Mouse (Mus musculus): Measurements from ENCODE around the gene Dynlt1a.
"Not testable (repeated sequence)": the region's sequence is repeated elsewhere in the genome, so short reads cannot be mapped to it uniquely, and the experiment has no call there.

The Dynlt1a gene

DNA sequence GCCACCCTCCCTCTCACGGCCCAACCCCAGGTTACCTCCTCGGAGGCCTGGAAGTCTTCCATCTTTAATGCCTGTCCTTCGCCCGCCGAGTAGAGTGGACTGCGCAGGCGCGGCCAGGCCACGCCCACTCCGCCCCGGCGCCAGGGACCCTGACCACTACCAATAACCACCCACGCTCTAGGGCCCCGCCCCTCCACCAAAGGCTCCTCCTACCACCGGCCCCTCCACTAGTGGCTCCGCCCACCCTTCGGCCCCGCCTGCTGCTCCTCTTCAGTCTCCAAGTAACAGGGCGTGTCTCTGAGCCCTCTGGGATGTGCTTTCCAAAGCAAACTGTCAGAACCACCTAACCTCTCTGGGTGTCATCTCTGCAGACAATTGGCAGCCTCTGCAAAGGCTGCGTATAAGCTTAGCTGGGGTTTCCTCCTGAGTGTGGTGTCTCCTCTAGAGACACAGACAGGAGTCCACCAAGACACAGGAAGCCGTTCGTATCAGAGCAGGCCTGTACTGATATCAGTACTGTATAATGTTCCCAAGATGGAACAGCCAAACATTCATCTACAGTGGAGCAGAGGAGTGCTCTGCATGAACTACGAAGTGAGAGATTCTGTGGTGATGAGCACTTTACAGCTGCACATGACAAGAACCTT lies at the start of gene Dynlt1a:
Dynlt1a (minus strand) TSS at position 162 of the 647 bp plus-strand sequence.
- peak; percentile 99 for DNase-seq (ENCODE audit: low spot score)

DNA sequence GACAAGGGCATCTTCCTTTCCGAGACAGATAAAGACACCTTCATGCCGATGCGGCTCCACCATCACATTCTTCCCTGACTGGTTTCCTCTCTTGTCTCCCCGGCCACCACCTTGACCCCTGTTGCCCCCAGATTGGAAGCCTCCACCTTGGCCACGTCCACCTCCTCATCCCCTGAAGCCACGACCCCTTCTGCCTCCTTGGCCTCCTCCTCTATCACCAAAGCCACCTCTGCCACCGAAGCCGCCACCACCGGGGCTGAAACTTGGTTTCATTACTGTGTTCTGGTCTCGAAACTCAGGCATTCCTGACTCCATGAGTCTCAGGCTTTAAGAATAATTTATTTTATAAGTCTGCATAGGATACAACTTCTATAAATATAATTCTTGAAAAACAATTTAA lies 38.0 kb upstream of the Dynlt1a start:
- DNase-seq (ENCODE audit: low spot score) = not testable (repeated sequence)

- DNase-seq (ENCODE audit: low spot score) = not testable (repeated sequence)
Observed at GRCm38 (mm10) chr17:6342606-6343294, 25.4 kb upstream of the Dynlt1a start.

DNA sequence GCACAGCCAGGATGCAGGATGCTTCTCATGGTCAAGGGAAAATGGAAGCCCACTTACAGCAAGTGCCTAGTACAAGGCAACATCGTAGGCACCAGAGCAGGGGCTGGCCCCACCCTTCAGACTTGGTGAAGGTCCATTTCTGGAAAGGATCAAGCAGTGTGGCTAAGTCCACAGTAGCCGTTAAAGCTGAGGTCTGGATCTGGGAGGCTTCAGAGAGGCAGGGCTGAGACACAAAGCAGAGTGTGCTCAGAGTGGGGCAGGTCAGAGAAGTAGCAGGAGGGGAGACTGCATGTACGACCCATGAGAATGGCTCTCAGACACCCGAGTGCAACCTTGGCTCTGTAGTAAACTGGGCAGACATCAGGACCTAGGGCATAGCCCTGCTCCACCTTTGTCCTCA lies 11.7 kb upstream of the Dynlt1a start:
- DNase-seq (ENCODE audit: low spot score) = not testable (repeated sequence)

GRCm38 (mm10) chr17:6327554-6327953 lies 10.3 kb upstream of the Dynlt1a start:
- DNase-seq (ENCODE audit: low spot score) = not testable (repeated sequence)

- not testable (repeated sequence) for DNase-seq (ENCODE audit: low spot score)
Observed at GRCm38 (mm10) chr17:6325543-6325942, 8.2 kb upstream of the Dynlt1a start.

GRCm38 (mm10) chr17:6325021-6325420 lies 7.7 kb upstream of the Dynlt1a start:
- not testable (repeated sequence) for DNase-seq (ENCODE audit: low spot score)

DNA sequence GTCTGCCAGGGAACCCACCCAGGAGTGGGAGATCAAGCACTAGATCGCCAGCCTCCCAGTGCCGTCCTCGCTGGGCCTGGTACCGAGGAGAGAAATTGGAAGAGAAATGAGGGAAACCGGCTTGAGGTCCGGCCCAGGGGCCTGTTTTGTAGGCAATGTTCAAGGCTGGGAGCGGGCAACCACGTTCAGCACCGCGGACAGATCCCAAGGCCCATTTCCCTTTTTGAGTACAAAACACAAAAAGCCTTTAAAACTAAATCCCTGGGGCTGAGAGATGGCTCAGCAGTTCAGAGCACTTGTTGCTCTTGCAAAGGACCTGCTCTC lies 4.4 kb upstream of the Dynlt1a start:
- not testable (repeated sequence) for DNase-seq (ENCODE audit: low spot score)

DNA sequence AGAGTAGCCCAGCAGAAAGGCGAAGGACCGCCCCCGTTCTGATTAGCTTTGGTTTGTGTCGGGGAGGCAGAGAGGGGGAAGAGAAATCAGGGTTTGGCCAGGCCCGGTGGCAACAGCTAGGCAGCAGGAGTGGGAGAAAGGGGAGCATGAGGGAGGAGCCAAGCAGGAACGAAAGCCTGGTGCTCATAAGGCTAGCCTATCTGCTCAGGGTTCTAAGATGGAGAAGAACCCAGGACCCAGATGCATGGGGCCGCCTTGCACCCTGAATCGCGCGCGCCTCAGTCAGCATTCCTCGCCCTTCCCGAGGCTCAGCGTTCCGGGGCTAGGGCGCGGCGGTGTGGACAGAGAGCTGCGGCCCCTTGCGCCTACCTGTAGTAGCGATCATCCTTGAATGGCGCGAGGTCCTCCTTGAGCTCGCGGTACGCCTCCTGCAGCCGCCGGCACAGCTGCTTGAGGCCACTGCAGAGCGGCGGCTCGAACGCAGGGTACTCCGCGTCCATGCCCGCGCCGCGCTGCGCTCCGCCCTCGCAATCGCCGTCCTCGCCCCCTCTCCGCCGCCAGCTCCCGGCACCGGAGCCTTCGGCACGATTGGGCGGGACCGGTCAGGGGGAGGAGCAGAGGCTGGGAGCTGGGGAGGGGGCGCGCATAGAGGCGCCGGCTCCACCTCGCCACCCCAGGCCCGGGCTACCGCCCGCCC lies 3.9 kb upstream of the Dynlt1a start:
- not testable (repeated sequence) for DNase-seq (ENCODE audit: low spot score)

DNA sequence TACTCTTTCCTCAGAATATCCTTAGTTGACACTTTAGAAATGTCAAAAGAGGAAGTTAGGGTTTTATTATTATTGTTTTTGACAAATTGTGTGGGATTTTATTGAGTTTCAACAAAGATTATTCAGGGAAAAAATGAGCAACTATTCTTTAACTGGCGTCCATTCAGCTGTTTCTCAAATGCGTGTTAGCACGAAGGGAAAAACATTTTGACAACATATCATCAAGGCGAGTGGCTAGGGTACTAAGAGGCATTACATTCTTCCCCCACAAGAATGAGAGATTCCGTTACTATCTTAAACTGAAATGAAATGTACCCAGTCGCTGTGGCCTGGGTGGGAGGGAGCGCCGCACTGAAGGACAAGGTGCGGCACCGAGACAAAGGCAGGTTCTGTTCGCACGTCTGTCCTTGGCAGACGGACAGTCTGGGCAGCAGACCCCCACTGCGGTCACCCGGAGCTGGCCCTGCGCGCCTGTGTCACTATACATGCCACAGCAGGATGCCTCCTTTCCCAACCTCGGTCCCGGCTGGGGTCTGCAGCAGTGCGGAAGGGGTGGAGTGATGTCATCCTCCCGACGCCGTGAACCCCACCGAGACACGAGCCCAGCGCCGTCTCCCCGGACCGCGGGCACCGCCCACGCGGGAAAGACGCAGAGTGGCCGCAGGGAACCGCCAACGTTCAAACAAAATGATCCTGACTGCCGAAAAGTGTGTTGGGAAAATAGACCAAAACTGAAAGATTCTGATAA lies 747 bp downstream of the Dynlt1a start:
- peak; percentile 59 for DNase-seq (ENCODE audit: low spot score)

GRCm38 (mm10) chr17:6315706-6316105 lies 1.6 kb downstream of the Dynlt1a start:
- DNase-seq (ENCODE audit: low spot score) = not testable (repeated sequence)

GRCm38 (mm10) chr17:6314493-6314892 lies 2.8 kb downstream of the Dynlt1a start:
- DNase-seq (ENCODE audit: low spot score) = not testable (repeated sequence)

DNA sequence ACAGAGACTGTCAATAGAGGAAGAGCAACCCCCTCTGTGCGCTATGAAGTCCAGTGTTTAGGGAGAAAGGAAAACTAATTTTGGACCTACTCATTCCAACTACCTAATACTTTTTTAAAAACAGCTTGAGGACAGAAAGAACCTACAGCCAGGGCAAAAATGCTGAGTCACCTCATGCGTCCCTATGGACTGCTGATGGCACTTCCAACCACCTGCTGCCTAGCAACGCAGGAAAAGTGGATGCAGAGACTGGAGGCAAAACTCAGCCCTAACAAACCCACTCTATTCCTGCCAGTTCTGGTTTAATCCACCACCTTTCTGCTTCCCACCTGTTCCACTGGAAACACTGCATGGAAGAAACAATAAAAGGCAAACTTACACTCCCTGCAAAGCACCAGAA lies 4.5 kb downstream of the Dynlt1a start:
- not testable (repeated sequence) for DNase-seq (ENCODE audit: low spot score)

DNA sequence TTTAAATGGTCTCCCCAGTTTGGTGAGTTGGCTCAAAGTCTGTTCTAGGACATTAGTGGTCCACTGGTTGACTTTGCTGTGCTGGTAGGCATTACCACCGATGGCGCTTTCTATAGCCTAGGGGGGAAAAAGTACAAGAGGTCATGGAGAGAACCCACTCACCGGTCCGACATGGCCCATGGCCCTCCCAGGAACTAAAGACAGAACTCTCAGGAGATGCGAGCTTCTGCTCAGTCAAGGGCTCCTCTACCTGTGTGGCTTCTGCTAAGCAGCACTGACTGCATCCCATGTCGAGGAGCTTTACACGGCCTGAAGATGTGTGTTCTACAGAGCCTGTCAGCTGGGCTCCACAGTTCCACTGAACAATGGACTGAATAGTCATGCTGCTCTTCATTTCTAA lies 5.6 kb downstream of the Dynlt1a start:
- not testable (repeated sequence) for DNase-seq (ENCODE audit: low spot score)

- DNase-seq (ENCODE audit: low spot score) = not testable (repeated sequence)
Observed at GRCm38 (mm10) chr17:6306503-6306902, 10.8 kb downstream of the Dynlt1a start.

- not testable (repeated sequence) for DNase-seq (ENCODE audit: low spot score)
Observed at GRCm38 (mm10) chr17:6305656-6306270, 11.5 kb downstream of the Dynlt1a start.

- DNase-seq (ENCODE audit: low spot score) = not testable (repeated sequence)
Observed at GRCm38 (mm10) chr17:6304891-6305290, 12.4 kb downstream of the Dynlt1a start.

DNA sequence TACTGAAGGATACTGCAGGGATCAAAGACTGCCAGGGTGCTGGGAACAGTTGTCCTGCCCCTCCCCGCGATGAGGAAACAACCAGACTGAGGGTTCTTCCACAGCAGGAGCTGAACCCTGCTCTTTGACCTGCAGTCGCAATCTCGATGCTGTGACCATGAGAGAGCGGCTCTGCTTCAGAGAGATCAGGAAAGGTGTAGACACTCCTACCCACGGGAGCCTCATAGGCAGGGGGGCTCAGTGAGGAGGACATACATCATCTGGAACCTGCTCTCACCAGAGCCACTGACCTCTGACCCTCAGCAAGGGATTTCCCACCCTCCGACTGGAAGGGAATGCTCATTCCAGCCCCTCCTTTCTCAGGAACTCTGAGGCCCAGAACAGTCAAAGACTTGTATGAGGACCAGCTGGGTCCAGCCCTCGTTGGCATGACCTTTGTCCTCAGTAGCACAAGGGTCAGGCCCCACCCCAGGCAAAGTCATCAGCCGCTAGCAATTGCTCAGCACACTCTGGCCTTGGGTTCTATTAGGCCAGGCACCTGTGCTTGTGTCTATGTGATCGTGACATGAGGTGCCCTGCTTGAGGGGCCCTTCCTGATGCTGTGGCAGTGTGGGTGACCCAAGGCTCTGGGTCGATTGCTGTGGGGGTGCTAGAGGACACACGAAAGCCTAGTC lies 17.0 kb downstream of the Dynlt1a start:
- DNase-seq (ENCODE audit: low spot score) = not testable (repeated sequence)

GRCm38 (mm10) chr17:6297060-6297795 lies 20.1 kb downstream of the Dynlt1a start:
- DNase-seq (ENCODE audit: low spot score) = not testable (repeated sequence)

DNA sequence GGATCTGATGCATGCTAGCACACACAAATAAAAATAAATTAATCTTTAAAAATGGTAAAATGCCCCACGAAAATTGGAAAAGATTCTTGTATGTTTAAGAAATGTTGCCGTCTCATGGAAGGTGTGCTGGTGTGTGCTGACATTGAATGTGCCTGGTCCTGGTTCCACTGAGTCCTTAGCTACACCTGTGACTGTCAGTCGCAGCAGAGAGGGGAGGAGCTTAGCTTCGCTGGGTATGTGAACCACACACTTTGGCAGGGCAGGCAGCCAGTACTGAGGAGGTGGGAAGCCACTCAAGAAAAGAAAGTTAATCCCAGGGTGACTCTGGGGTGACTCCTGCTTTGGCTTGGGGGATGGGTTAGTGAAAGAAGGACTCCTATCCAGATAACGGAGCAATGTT lies 23.4 kb downstream of the Dynlt1a start:
- not testable (repeated sequence) for DNase-seq (ENCODE audit: low spot score)
